Mouse (Mus musculus) liver, embryonic 14.5 days (tissue): ENCODE measurements around the gene Sparc.

Experiments used
- CTCF ChIP-seq: IDR thresholded peaks from 2 replicates; pipeline ENCODE4 v1.5.1; 2016; ENCODE audit warnings: antibody characterized with exemption, low read depth, control low read depth
- EP300 ChIP-seq: IDR thresholded peaks from 2 replicates; pipeline ENCODE4 v1.6.1; 2016; ENCODE audit warnings: antibody characterized with exemption, low read depth

- TF ChIP-seq EP300 (no peak), CTCF (no peak)
Measured at GRCm38 (mm10) chr11:55397441-55397840, 25.5 kb downstream of the Sparc start.
